Mouse (Mus musculus) heart, embryonic 15.5 days (tissue): ENCODE data around the gene Cdc123. TPM values are rescaled to one million over a fixed set of nuclear protein-coding genes. Genes with fewer than 3 reads are reported as not detected.

Experiments used
- ATAC-seq: fragments of 200-750 bp; cut with Nextera tagmentation; replicated peaks from 2 replicates; pipeline ENCODE4 v1.8.0; 2017; ENCODE audit warnings: low read depth, moderate TSS enrichment; ENCODE audit not compliant: insufficient number of reproducible peaks, insufficient read depth, low FRiP score
- H3K27ac ChIP-seq: fragments of 300-500 bp; sonication (generic); 2 replicates; pipeline ENCODE4 v1.5.1; 2015; ENCODE audit warnings: mild to moderate bottlenecking, inconsistent platforms
- H3K27me3 ChIP-seq: fragments of 300-500 bp; sonication (generic); 2 replicates; pipeline ENCODE4 v1.6.1; 2015; ENCODE audit warnings: inconsistent platforms
- H3K36me3 ChIP-seq: fragments of 300-500 bp; sonication (generic); 2 replicates; pipeline ENCODE4 v1.6.1; 2015; ENCODE audit warnings: mild to moderate bottlenecking, inconsistent platforms
- H3K4me1 ChIP-seq: fragments of 300-500 bp; sonication (generic); replicated peaks from 2 replicates; pipeline ENCODE4 v1.6.1; 2015; ENCODE audit warnings: inconsistent platforms
- H3K4me2 ChIP-seq: fragments of 300-500 bp; sonication (generic); 2 replicates; pipeline ENCODE4 v1.6.1; 2015; ENCODE audit warnings: inconsistent platforms, mild to moderate bottlenecking, moderate library complexity
- H3K4me3 ChIP-seq: fragments of 300-500 bp; sonication (generic); 2 replicates; pipeline ENCODE4 v1.5.1; 2015; ENCODE audit warnings: mild to moderate bottlenecking, inconsistent platforms
- H3K9ac ChIP-seq: fragments of 300-500 bp; sonication (generic); 2 replicates; pipeline ENCODE4 v1.6.1; 2015; ENCODE audit warnings: mild to moderate bottlenecking, inconsistent platforms
- H3K9me3 ChIP-seq: fragments of 300-500 bp; sonication (generic); replicated peaks from 2 replicates; pipeline ENCODE4 v1.6.1; 2016; ENCODE audit warnings: inconsistent platforms
- WGBS: fragments of 180-500 bp; shearing (Covaris S2); methylation state at CpG from one replicate; pipeline ENCODE4 v1.1.7; 2015; ENCODE audit warnings: mixed read lengths; 5-methylcytosine and 5-hydroxymethylcytosine counted together
- polyA plus RNA-seq: library from polyadenylated mRNA; unstranded; fragments of >200 nt; fragmentation: Nextera tagmentation; extraction: Ambion mirVana; gene quantifications from 2 replicates; pipeline ENCODE4 v1.2.1, GENCODE M21; 2015

Gene Cdc123
- polyA plus RNA-seq, 1 experiment from 2014 or later, result 171 TPM

DNA sequence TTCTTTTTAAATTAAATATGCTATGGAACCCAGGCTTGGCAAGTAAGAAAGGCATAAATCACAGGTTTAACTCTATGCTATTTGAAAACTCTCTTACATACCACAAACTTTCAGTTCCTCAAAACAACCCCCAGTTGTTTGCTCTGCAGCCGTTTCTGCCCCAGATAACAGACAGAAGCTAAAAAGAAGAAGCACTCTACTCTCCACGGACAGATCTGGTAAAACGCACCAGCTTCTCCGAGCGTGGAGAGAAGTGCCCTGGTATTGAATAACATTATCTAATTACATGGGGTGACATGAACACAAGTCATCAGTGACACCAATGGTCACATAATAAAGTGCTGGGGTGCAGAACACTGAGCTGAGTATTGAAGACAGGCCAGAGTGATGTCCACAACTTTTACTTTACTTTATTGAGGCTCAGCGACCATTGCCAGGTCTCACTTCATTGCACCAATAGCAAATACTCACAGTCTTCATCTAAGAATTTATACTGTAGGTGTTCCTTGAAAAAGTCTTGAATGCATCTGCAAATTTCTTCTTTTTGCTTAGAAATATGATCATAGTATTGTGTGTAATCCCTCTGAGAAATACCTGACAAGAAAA, 40.4 kb downstream of the Cdc123 start:
- no peak overlapping the region for H3K4me3 ChIP-seq
- no peak overlapping the region for H3K27ac ChIP-seq
- WGBS, result 84% methylated on average over 6 of the region's 6 CpGs
- H3K36me3 ChIP-seq, result peaks cover 33% of the 10 kb centered on the region
- no peak for ATAC-seq
- H3K9ac ChIP-seq, result no peak overlapping the region
- H3K9me3 ChIP-seq, result no peaks in the 10 kb centered on the region
- H3K4me2 ChIP-seq, result no peak overlapping the region
- H3K27me3 ChIP-seq, result no peaks in the 10 kb centered on the region
- H3K4me1 ChIP-seq, result no peaks in the 10 kb centered on the region

- H3K4me3 ChIP-seq, result no peak overlapping the region
- WGBS, result 87% methylated on average over 10 of the region's 10 CpGs
- H3K9ac ChIP-seq, result no peak overlapping the region
- H3K4me1 ChIP-seq, result peaks cover 4% of the 10 kb centered on the region; the same call in 1 of the 2 replicates
- H3K27me3 ChIP-seq, result no peaks in the 10 kb centered on the region
- no peak overlapping the region for H3K4me2 ChIP-seq
- no peak overlapping the region for H3K27ac ChIP-seq
- peaks cover 39% of the 10 kb centered on the region for H3K36me3 ChIP-seq
- H3K9me3 ChIP-seq, result no peaks in the 10 kb centered on the region
- ATAC-seq, result no peak
Observed at GRCm38 (mm10) chr2:5801927-5802590, 42.9 kb downstream of the Cdc123 start.

DNA sequence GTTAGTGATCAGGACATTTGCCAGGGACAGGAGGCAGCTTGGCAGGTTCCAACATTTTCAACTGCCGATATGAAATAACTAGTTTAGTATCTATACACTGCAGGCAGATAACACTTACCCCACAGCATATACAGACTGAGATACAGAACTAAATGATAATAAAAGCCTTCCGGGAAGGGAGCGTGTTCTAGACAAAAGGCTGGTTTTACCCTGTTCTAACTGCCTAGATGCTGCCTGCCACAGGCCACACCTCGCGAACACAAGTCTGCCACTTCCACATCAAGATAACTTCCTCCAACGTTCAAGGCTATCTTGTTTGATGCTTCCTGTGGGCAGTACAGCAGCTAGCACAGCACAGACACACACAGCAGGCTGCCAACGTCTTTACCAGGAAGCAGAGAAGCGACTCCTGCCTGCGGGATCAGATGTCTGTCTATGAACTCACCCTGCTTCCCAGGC, 43.8 kb downstream of the Cdc123 start:
- no peak for ATAC-seq
- WGBS, result 52% methylated on average over 9 of the region's 9 CpGs
- H3K4me1 ChIP-seq, result peaks cover 4% of the 10 kb centered on the region; the same call in 1 of the 2 replicates
- no peak overlapping the region for H3K9ac ChIP-seq
- no peaks in the 10 kb centered on the region for H3K27me3 ChIP-seq
- H3K27ac ChIP-seq, result no peak overlapping the region
- H3K9me3 ChIP-seq, result no peaks in the 10 kb centered on the region
- peaks cover 45% of the 10 kb centered on the region for H3K36me3 ChIP-seq
- H3K4me3 ChIP-seq, result no peak overlapping the region
- no peak overlapping the region for H3K4me2 ChIP-seq

DNA sequence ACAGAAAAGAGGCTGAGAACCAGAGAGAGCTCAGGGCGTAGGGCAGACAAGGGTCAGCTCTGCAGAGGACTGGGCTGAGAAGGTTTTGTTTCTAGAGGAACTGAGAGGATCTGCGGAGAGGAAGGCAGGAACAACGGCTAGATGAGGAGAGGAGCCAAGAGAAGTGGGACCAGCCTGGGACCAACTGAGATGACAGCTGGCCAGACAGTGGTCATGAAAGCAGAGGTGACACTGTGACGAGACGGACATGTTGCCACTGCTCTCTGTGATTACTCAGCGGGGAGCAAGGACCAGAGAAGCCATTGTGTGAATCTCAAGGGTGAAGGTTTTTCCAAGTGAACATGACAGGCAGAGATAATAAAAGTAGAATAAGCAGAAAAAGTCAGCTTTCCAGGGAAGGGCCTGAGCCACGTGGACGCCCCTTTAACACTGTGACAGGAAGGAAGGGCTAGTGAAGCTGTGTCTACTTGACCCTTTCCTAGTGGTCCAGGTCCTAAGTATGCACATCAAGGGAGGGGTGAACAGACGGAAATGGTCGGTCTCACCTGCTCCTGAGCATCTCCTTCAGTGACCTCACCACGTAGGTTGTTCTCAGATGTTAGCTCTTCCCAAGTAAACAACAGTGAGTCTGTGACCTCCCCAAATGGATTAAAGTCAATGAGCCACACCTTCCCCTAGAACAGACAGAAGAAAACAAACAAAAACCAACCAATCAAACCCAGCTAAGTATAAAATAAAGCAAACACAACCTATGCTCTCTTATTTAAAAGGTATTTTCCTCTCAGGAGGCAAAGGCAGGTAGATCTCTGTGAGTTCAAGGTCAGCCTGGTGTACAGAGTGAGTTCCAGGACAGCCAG, 46.9 kb downstream of the Cdc123 start:
- H3K36me3 ChIP-seq, result peaks cover 51% of the 10 kb centered on the region
- H3K27me3 ChIP-seq, result no peaks in the 10 kb centered on the region
- H3K9ac ChIP-seq, result no peak overlapping the region
- peaks cover 4% of the 10 kb centered on the region; the same call in 1 of the 2 replicates for H3K4me1 ChIP-seq
- H3K9me3 ChIP-seq, result no peaks in the 10 kb centered on the region
- 74% methylated on average over 11 of the region's 11 CpGs for whole genome bisulfite sequencing
- no peak overlapping the region for H3K4me3 ChIP-seq
- no peak overlapping the region for H3K4me2 ChIP-seq
- ATAC-seq, result no peak
- H3K27ac ChIP-seq, result no peak overlapping the region

GRCm38 (mm10) chr2:5793771-5794170, 51.2 kb downstream of the Cdc123 start:
- no peak overlapping the region for H3K4me3 ChIP-seq
- H3K36me3 ChIP-seq, result peaks cover 44% of the 10 kb centered on the region
- 85% methylated on average over 10 of the region's 10 CpGs for WGBS
- H3K27me3 ChIP-seq, result no peaks in the 10 kb centered on the region
- no peak for ATAC-seq
- peaks cover 3% of the 10 kb centered on the region; the same call in 1 of the 2 replicates for H3K4me1 ChIP-seq
- H3K27ac ChIP-seq, result no peak overlapping the region
- no peaks in the 10 kb centered on the region for H3K9me3 ChIP-seq
- H3K4me2 ChIP-seq, result no peak overlapping the region
- no peak overlapping the region for H3K9ac ChIP-seq

- Histone ChIP-seq H3K36me3 (peaks cover 34% of the 10 kb centered on the region), H3K9ac (no peak overlapping the region), H3K4me1 (no peaks in the 10 kb centered on the region), H3K27me3 (no peaks in the 10 kb centered on the region), H3K9me3 (no peaks in the 10 kb centered on the region), H3K4me3 (no peak overlapping the region), H3K27ac (no peak overlapping the region), H3K4me2 (no peak overlapping the region)
- 91% methylated on average over 5 of the region's 5 CpGs for WGBS
- no peak for ATAC-seq
Observed at GRCm38 (mm10) chr2:5792056-5792455, 52.9 kb downstream of the Cdc123 start.

- H3K36me3 ChIP-seq, result peaks cover 11% of the 10 kb centered on the region
- ATAC-seq, result no peak
- no peaks in the 10 kb centered on the region for H3K4me1 ChIP-seq
- 43% methylated on average over 4 of the region's 4 CpGs for WGBS
- no peak overlapping the region for H3K27ac ChIP-seq
- no peak overlapping the region for H3K4me3 ChIP-seq
- no peak overlapping the region for H3K9ac ChIP-seq
- no peaks in the 10 kb centered on the region for H3K9me3 ChIP-seq
- no peaks in the 10 kb centered on the region for H3K27me3 ChIP-seq
- no peak overlapping the region for H3K4me2 ChIP-seq
Observed at GRCm38 (mm10) chr2:5789625-5790160, 55.3 kb downstream of the Cdc123 start.

DNA sequence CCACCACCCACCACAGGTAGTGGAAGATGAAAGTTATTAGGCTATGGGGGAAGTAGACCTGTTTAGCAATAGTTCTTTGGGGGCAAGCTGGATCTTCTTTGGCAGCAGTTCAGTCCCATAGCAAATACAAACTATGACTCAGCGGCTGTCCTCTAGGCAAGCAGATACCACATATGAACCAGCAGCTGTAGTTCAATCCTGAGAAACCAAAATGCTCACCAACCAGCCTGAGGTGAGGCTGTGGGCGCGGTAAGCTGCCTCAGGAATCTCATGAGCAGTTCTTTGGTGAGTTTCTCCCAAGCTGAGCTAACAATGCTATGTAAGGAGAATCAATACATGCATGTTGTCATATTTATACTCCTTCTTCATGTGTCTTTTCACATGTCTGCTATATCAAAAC, 57.6 kb downstream of the Cdc123 start:
- WGBS, result 91% methylated on average over 3 of the region's 3 CpGs
- no peaks in the 10 kb centered on the region for H3K9me3 ChIP-seq
- no peak for ATAC-seq

GRCm38 (mm10) chr2:5772464-5772863, 72.5 kb downstream of the Cdc123 start:
- no peak overlapping the region for H3K4me3 ChIP-seq
- WGBS, result 68% methylated on average over 2 of the region's 2 CpGs
- no peaks in the 10 kb centered on the region for H3K9me3 ChIP-seq
- H3K9ac ChIP-seq, result no peak overlapping the region
- H3K27me3 ChIP-seq, result no peaks in the 10 kb centered on the region
- no peaks in the 10 kb centered on the region for H3K36me3 ChIP-seq
- no peak for ATAC-seq
- no peak overlapping the region for H3K4me2 ChIP-seq
- H3K4me1 ChIP-seq, result no peaks in the 10 kb centered on the region
- H3K27ac ChIP-seq, result no peak overlapping the region

More for the DNA sequence above, 57.6 kb downstream of the Cdc123 start:
- Histone ChIP-seq H3K4me3 (no peak overlapping the region), H3K36me3 (no peaks in the 10 kb centered on the region), H3K4me1 (no peaks in the 10 kb centered on the region), H3K27me3 (no peaks in the 10 kb centered on the region), H3K4me2 (no peak overlapping the region), H3K27ac (no peak overlapping the region), H3K9ac (no peak overlapping the region)

DNA sequence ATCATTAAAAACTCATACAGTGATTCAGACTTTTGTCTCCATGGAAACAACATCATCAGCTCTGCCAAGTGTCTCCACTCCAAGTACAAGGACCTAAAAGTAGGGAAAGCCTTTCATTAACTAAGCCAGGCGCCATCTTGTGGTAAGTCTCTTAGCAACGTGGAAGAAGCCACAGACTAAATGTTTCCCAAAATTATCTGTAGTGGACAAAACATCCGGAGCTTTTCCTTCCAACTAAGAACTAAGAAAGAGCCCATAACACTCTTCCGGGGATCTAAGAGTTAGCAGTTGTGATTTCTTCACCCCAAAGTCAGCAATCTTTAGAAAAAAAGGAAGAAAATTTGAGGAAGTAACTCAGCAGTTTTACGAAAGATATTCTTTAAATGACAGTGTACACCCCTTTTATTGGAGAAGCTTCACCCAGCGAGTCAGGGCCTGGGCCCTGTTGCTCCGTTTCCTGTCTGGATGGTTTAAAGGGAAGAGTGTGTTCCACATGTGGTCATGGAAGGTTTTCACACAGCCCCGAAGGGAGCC, 74.2 kb downstream of the Cdc123 start:
- H3K27me3 ChIP-seq, result no peaks in the 10 kb centered on the region
- H3K9me3 ChIP-seq, result no peaks in the 10 kb centered on the region
- H3K27ac ChIP-seq, result no peak overlapping the region
- H3K4me2 ChIP-seq, result no peak overlapping the region
- H3K4me3 ChIP-seq, result no peak overlapping the region
- 43% methylated on average over 8 of the region's 8 CpGs for WGBS
- no peak overlapping the region for H3K9ac ChIP-seq
- ATAC-seq, result no peak
- no peaks in the 10 kb centered on the region for H3K36me3 ChIP-seq
- no peaks in the 10 kb centered on the region for H3K4me1 ChIP-seq

DNA sequence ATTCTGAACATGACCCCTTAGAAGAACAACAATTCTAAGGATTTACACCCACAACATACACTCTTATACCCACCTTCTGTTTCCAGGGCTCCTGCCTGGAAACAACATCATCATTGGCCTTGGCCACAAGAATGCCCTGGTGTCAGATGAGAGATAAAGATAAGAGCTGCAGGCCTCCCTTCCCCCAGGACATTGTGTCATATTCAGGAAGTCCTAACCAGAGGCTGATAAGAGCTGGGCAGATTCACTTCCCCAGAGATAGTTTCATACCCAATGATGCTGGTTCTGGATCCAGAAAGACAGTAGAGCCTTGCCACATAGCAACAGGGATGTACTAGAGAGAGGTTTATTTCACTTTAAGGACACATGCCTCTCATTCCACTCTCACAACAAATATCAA, 75.3 kb downstream of the Cdc123 start:
- Histone ChIP-seq H3K27ac (no peak overlapping the region), H3K4me3 (no peak overlapping the region), H3K27me3 (no peaks in the 10 kb centered on the region), H3K9ac (no peak overlapping the region), H3K4me1 (no peaks in the 10 kb centered on the region), H3K4me2 (no peak overlapping the region), H3K9me3 (no peaks in the 10 kb centered on the region), H3K36me3 (no peaks in the 10 kb centered on the region)
- no peak for ATAC-seq
